Mouse (Mus musculus): ENCODE data around the gene Fam131c.

- TF ChIP-seq CTCF (conservative IDR thresholded peaks at IDR 0.05 in 1 of 2, IDR thresholded peaks at IDR 0.05 in 1 of 2; ENCODE audit: low read depth in 2 of 2, low read length in 2 of 2) (no peak), TBP (conservative IDR thresholded peaks at IDR 0.05; ENCODE audit: low read depth, low read length) (no peak), ZNF384 (IDR thresholded peaks at IDR 0.05; ENCODE audit: low read depth, low read length) (no peak), POLR2A (IDR thresholded peaks at IDR 0.05; ENCODE audit: low read depth, low read length) (no peak)
Observed at GRCm38 (mm10) chr4:141432666-141433065, 64.6 kb downstream of the Fam131c start.

Data from CH12.LX (cell line).